Mouse (Mus musculus): ENCODE measurements around the gene Eif4ebp2.

Gene Eif4ebp2

DNA sequence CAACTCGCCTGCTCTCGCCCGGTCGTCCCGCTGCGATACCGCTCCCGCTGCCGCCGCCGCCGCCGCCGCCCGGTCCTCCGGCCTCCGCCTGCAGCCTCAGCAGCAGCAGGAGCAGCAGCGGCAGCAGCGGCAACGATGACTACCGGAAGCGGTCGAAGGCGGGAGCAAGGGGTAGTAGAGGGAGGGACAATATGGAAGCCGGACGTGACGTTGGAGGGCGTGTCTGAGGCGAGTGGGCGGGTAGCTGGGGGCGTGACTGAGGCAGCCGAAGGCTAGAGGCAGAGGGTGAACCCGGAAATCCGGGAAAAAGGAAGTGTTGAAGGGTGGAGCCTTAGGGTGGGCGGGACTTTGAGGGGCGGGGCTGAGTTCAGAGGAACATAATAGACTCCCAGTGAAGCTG lies at the start of gene Eif4ebp2:
Gene Eif4ebp2, minus strand, starts transcription at position 17 of the 400 bp plus-strand sequence.
- in situ Hi-C loops (cut with MboI; ENCODE audit: unreplicated experiment in 2 of 2), result loop anchor here in 1 of 2 experiments (10.0 kb wide), 1 partner anchor 308 kb away; the partner anchor contains the start of gene Sgpl1

DNA sequence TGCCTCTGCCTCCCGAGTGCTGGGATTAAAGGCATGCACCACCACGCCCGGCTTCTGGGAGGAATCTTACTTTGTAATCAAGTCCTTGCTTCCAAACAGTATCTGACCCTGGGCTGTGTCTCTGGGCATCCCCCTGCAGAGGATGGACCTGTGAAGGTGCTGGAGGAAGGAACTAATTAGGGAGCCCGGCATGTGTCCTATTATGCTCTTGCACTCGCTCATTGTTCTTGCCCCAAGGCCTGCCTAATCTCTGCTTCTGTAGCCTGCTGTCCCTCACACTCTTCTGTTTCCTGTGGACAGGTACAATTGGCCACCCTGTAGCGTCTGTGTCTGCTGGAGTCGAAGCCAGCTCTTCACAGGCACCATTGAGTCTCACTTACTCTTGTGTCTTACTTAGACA lies 48.3 kb upstream of the Eif4ebp2 start:
- in situ Hi-C loops (cut with MboI; ENCODE audit: unreplicated experiment in 2 of 2), result no loop called here

GRCm38 (mm10) chr10:61499505-61500466 lies 47.3 kb upstream of the Eif4ebp2 start:
- in situ Hi-C loops (cut with MboI; ENCODE audit: unreplicated experiment in 2 of 2), result no loop called here

DNA sequence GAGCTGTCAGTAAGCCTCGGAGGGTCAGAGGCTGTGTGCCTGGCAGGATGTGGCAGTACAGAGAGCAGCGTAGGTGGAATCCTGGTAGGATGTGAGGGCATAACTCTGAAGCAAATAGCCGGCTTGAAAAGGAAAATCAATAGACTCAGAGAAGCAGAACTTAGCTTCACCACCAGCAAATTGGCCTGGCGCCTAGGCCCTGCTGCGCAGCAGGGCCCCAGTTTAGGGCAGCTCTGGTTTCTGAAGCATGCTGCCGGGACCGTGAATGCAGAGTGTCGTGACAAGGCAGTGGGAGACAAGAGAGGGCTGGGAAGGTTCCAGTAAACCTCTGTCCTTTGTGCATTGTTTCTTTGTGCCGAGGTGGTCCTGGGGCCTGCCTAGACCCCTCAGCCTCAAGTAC lies 43.8 kb upstream of the Eif4ebp2 start:
- in situ Hi-C loops (cut with MboI; ENCODE audit: unreplicated experiment in 2 of 2), result no loop called here

DNA sequence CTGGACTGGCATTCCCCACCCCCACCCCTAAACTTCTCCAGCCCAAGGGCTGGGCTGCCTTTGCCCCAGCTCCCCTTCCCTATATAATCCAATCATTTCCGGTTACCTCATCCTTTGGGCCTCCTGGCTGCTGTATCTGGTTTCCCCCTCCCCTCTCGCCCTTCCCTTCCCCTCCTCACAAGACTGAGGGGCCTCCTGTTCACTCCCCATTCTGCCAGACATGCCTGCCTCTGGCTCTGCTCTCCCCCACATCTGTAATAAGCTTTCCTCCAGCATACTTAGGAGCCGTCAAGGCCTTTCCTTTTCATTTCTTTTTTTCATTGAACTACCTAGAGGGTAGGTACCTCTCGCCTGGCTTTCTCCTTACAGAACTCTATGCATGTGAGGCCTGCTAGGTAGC lies 43.0 kb upstream of the Eif4ebp2 start:
- in situ Hi-C loops (cut with MboI; ENCODE audit: unreplicated experiment in 2 of 2), result no loop called here

GRCm38 (mm10) chr10:61492040-61492439 lies 39.6 kb upstream of the Eif4ebp2 start:
- in situ Hi-C loops (cut with MboI; ENCODE audit: unreplicated experiment in 2 of 2), result no loop called here

DNA sequence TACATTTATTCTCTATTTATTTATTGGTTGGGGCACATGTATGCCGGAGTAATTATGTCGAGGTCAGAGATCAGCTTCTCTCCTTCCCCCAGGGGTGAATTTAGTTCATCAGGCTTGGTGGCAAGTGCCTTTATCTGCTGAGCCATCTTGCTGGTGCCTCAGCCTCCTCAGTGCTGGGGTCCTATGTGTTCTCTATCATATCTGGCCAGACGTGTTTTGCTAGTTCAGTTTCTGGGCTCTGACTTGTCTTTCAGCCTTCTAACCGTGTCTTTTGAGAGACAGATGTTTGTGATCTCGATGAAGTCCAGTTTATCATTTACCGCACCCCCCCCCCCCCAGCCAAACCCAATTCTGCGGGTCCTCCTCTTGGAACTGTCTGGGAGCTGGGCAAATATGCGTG lies 39.1 kb upstream of the Eif4ebp2 start:
- in situ Hi-C loops (cut with MboI; ENCODE audit: unreplicated experiment in 2 of 2), result no loop called here

DNA sequence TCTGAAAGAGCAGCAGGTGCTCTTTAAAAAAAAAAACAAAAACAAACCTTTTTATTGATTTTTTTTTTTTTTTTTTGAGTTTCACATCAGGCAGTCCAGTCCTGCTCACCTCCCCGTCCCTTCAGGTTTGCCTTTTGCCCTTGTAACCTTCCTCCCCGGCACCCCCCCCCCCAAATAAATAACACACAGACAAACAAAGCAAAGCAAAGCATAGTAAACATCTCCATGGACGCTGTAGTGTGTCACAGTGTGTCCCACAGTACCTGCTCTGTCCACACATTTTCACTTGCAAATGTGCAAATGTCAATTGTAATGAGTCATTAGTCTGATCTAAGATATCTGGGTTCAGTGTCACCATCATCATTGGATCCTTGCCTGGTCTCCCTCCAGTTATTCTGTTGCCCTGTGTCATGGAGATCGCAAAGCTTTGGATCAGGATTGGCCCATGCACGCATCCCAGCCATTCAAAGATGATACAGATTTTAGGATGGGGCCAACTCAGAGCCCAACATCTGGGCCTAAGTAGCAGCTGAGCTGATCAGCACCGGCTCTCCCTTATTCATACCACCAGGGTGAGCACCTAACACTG lies 36.2 kb upstream of the Eif4ebp2 start:
- in situ Hi-C loops (cut with MboI; ENCODE audit: unreplicated experiment in 2 of 2), result no loop called here

GRCm38 (mm10) chr10:61486551-61487339 lies 34.3 kb upstream of the Eif4ebp2 start:
- in situ Hi-C loops (cut with MboI; ENCODE audit: unreplicated experiment in 2 of 2), result no loop called here

DNA sequence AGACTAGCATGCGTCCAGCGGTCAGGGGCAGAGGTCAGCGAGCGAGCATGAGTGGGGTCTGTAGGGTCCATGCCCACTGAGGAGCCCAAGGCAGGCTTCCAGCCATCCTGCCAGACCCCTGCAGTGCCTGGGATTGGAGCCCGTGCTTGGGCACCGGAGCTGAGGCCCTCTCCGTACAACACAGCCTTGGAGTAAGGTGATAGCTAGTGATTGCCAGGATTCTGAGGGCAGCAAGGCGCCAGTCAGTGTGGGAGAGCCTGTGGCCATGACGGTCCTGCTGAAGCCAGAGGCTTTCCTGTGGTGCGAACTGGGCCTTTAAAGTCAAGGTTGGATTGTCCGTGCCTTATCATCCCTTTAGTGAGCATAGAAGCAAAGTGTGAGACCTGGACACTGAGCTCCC lies 32.3 kb upstream of the Eif4ebp2 start:
- in situ Hi-C loops (cut with MboI; ENCODE audit: unreplicated experiment in 2 of 2), result no loop called here

DNA sequence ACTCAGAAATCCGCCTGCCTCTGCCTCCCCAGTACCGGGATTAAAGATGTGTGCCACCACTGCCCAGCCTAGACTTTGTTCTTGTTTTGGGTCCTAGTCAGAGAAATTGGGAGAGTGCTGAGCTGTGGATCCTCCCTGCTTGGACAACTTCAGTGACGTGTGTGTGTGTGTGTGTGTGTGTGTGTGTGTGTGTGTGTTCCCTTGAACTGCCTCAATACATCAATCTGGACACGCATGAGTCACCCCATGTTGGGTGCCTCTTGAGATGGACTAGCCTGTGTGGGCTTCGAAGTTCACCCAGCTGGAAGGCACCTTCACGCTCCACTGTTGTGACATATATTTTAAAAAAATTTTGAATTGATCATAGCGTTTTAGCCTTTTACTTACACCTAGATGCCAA lies 30.3 kb upstream of the Eif4ebp2 start:
- in situ Hi-C loops (cut with MboI; ENCODE audit: unreplicated experiment in 2 of 2), result no loop called here

GRCm38 (mm10) chr10:61480488-61480887 lies 28.0 kb upstream of the Eif4ebp2 start:
- in situ Hi-C loops (cut with MboI; ENCODE audit: unreplicated experiment in 2 of 2), result no loop called here

DNA sequence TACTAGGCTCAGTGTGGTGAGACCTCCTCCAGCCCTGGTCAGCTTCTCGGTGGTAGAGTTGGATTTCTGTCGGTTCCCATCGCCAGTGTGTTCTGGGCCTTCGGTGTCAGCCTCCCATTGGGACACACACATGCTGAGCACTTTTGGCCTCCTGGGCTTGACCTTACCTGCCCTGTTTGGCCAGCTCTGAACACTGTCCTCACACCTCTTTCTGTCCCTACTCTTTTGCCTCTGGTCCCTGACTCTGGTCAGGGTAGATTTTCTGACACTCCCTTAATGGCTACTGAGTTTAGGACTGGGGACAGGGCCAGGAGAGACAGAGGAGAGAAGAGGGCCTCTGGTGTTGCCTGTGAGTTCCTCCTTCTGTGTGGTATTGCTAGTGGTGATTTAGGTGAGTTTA lies 27.5 kb upstream of the Eif4ebp2 start:
- in situ Hi-C loops (cut with MboI; ENCODE audit: unreplicated experiment in 2 of 2), result no loop called here

DNA sequence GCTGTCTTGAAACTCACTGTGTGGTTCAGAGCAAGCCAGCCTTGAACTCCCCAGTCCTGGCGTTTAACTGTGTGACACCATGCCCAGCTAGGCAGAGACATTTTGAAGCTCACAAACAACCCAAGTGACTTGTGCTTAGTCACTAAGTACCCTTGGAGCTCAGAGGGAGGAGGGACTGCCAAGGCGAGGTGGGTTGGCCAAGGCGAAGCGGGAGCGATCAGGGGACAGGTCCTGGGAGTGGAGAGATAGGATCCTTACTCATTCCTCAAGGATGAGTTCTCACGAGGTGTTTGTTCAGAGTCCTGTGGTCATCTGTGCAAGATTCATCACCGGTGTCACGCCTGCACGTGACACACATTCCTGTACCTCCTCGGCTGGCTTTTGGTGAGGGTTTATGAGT lies 27.0 kb upstream of the Eif4ebp2 start:
- in situ Hi-C loops (cut with MboI; ENCODE audit: unreplicated experiment in 2 of 2), result no loop called here

GRCm38 (mm10) chr10:61476440-61477165 lies 24.1 kb upstream of the Eif4ebp2 start:
- in situ Hi-C loops (cut with MboI; ENCODE audit: unreplicated experiment in 2 of 2), result no loop called here

- in situ Hi-C loops (cut with MboI; ENCODE audit: unreplicated experiment in 2 of 2), result no loop called here
Measured at GRCm38 (mm10) chr10:61475594-61476439, 23.4 kb upstream of the Eif4ebp2 start, which contains the start of gene Lrrc20. Gene Lrrc20, plus strand, starts transcription at chr10:61475801.

DNA sequence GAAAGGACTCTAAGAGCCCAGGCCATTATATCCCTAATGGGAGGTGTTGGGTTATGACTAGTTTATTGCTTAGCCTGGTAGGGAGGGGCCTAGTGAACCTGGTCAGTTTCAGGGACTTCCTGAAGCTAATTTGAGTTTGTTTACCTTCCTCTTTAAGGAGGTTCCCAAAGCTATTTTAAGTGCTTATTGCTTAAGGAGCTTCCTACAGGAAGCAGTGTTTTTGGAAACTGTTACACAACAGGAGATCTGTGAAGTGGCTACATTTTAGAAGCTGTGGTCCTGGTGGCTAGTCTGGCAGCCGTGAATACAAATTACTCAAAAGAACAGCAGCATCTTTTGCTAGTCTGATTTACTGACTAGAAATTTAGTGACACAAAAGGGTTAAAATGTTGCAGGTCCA lies 21.9 kb upstream of the Eif4ebp2 start:
- in situ Hi-C loops (cut with MboI; ENCODE audit: unreplicated experiment in 2 of 2), result no loop called here

GRCm38 (mm10) chr10:61473640-61474039 lies 21.2 kb upstream of the Eif4ebp2 start:
- in situ Hi-C loops (cut with MboI; ENCODE audit: unreplicated experiment in 2 of 2), result no loop called here

DNA sequence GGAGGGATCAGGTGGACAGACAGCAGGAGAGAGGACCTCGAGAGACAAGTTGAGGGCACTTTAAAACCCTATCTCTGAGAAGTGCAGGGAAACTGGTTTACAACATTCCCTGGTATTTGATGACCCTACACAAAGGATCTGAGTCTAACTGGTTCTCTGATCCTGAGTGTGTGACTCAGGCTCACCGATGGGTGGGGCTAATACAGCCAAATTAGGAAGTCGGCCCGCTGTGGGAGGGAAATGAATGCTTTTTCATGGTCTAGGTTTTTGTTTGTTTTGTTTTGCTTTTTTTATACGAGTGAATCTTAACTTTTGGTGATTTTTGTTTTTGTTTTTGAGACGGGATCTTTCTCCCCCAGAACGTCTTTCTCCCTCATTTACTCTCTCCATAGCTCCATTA lies 16.4 kb upstream of the Eif4ebp2 start:
- in situ Hi-C loops (cut with MboI; ENCODE audit: unreplicated experiment in 2 of 2), result loop anchor here (5.0 kb wide), 2 partner anchors 133 to 193 kb away; no protein-coding TSS in a partner anchor

All from v-Abl transformed pro-B cells (cell line).